Mouse (Mus musculus): ENCODE results near the gene Camk1g. TPM values are rescaled to one million over a fixed set of nuclear protein-coding genes. Genes with fewer than 3 reads are reported as not detected.

The Camk1g gene
- polyA plus RNA-seq, 1 experiment from 2014 or later: 7.4 TPM

Other genes with a start within 250 kb of the Camk1g start
- gene Diexf, start 240.0 kb downstream of the Camk1g start, polyA plus RNA-seq (2015; fragmentation: Nextera tagmentation; extraction: Ambion mirVana): 7.3 and 10.3 TPM in 2 replicates
- gene Irf6, start 217.2 kb downstream of the Camk1g start, polyA plus RNA-seq (2015; fragmentation: Nextera tagmentation; extraction: Ambion mirVana): 50.1 and 56.9 TPM in 2 replicates
- 16.5 and 18.1 TPM in 2 replicates for gene A130010J15Rik, start 202.3 kb downstream of the Camk1g start, polyA plus RNA-seq (2015; fragmentation: Nextera tagmentation; extraction: Ambion mirVana)
- 16.3 and 44.2 TPM in 2 replicates for gene Traf3ip3, start 168.6 kb downstream of the Camk1g start, polyA plus RNA-seq (2015; fragmentation: Nextera tagmentation; extraction: Ambion mirVana)
- 8.6 and 11.1 TPM in 2 replicates for gene Lamb3, start 162.6 kb downstream of the Camk1g start, polyA plus RNA-seq (2015; fragmentation: Nextera tagmentation; extraction: Ambion mirVana)
- gene Hsd11b1, start 106.2 kb downstream of the Camk1g start, polyA plus RNA-seq (2015; fragmentation: Nextera tagmentation; extraction: Ambion mirVana): 6.8 and 10.3 TPM in 2 replicates
- gene G0s2, start 97.1 kb downstream of the Camk1g start, polyA plus RNA-seq (2015; fragmentation: Nextera tagmentation; extraction: Ambion mirVana): 26.5 and 43.2 TPM in 2 replicates

Measured in limb, embryonic 15.5 days (tissue).